7 mouse cellular contexts compared by ENCODE assay signal in genomic region chr19:8663360-8663839, GRCm38 (mm10). TPM values are rescaled to one million over a fixed set of nuclear protein-coding genes. Genes with fewer than 3 reads are reported as not detected.
DNase-seq lines count a peak whose midpoint lies in the region; ATAC-seq and TF ChIP-seq lines count a peak whose summit lies in the region.

Gene Chrm1 (plus strand): TSS chr19:8663789.

- TF ChIP-seq POLR2A in limb, embryonic 14.5 days (IDR thresholded peaks at IDR 0.05; ENCODE audit: borderline replicate concordance, extremely low read depth, insufficient read depth, insufficient read length), result no peak

- H3K4me3 ChIP-seq in megakaryocyte, embryonic 14.5 days (replicated peaks), result peak within 1 kb of the TSS; percentile 90
- peak within 1 kb of the TSS; percentile 36; the same call in 1 of the 2 replicates for H3K4me3 ChIP-seq in hindbrain, embryonic 14.5 days (replicated peaks; ENCODE audit: low read length)
- H3K4me3 ChIP-seq in limb, embryonic 14.5 days (replicated peaks; ENCODE audit: low read length), result peak within 1 kb of the TSS; percentile 46
- peak within 1 kb of the TSS; percentile 19 for H3K4me3 ChIP-seq in stomach, embryonic 16.5 days (replicated peaks; ENCODE audit: low read length)

- peak within 1 kb of the TSS; percentile 68 for H3K4me2 ChIP-seq in hindbrain, embryonic 14.5 days (replicated peaks)
- peak within 1 kb of the TSS; percentile 87 for H3K4me2 ChIP-seq in limb, embryonic 14.5 days (replicated peaks; ENCODE audit: low read depth, low read length, severe bottlenecking)
- H3K4me2 ChIP-seq in stomach, embryonic 16.5 days (ENCODE audit: low read depth, low read length), result peak within 1 kb of the TSS; percentile 99

- DNase-seq in hindbrain, embryonic 14.5 days (ENCODE audit: low spot score), result no peak
- DNase-seq in limb, embryonic 14.5 days (ENCODE audit: low spot score), result no peak
- no peak for DNase-seq in spleen, adult 12 weeks (ENCODE audit: low spot score)

- no peaks in the 10 kb centered on the region for H3K36me3 ChIP-seq in megakaryocyte, embryonic 14.5 days (replicated peaks; ENCODE audit: low read length)
- no peaks in the 10 kb centered on the region for H3K36me3 ChIP-seq in hindbrain, embryonic 14.5 days (replicated peaks; ENCODE audit: control insufficient read depth, insufficient read depth)
- H3K36me3 ChIP-seq in limb, embryonic 14.5 days (ENCODE audit: control insufficient read depth, insufficient read depth, low read length), result no peaks in the 10 kb centered on the region
- no peaks in the 10 kb centered on the region for H3K36me3 ChIP-seq in stomach, embryonic 16.5 days (ENCODE audit: control insufficient read depth, insufficient read depth, low read length)

- H3K27ac ChIP-seq in hindbrain, embryonic 14.5 days, result no peak within 1 kb of the TSS
- no peak within 1 kb of the TSS for H3K27ac ChIP-seq in limb, embryonic 14.5 days (replicated peaks; ENCODE audit: low read depth, low read length)
- H3K27ac ChIP-seq in stomach, embryonic 16.5 days (ENCODE audit: low read length), result no peak within 1 kb of the TSS

- no peak within 1 kb of the TSS for H3K9ac ChIP-seq in hindbrain, embryonic 14.5 days
- H3K9ac ChIP-seq in limb, embryonic 14.5 days (ENCODE audit: low read depth, low read length, severe bottlenecking), result 0 out of 2 replicates have a peak within 1 kb of the TSS, but pooled peaks have one; percentile 57
- peak within 1 kb of the TSS; percentile 49 for H3K9ac ChIP-seq in stomach, embryonic 16.5 days (ENCODE audit: low read length)

- H3K9me3 ChIP-seq in megakaryocyte, embryonic 14.5 days, result no peaks in the 10 kb centered on the region
- no peaks in the 10 kb centered on the region for H3K9me3 ChIP-seq in hindbrain, embryonic 14.5 days (ENCODE audit: control insufficient read depth, low read length)
- no peaks in the 10 kb centered on the region for H3K9me3 ChIP-seq in limb, embryonic 14.5 days (ENCODE audit: control insufficient read depth, low read length)
- no peaks in the 10 kb centered on the region for H3K9me3 ChIP-seq in stomach, embryonic 16.5 days (replicated peaks; ENCODE audit: control insufficient read depth, low read length)

- no peak for ATAC-seq in megakaryocyte, adult 5-6 weeks (ENCODE audit: poor library complexity, severe bottlenecking)
- ATAC-seq in hindbrain, embryonic 14.5 days (ENCODE audit: low FRiP score), result no peak; the same call in 1 of the 2 replicates
- no peak for ATAC-seq in limb, embryonic 14.5 days (ENCODE audit: low FRiP score, low read depth)
- peak; percentile 18; the same call in 1 of the 2 replicates for ATAC-seq in stomach, embryonic 16.5 days (ENCODE audit: insufficient read depth, low FRiP score)
- no peak for ATAC-seq in erythroblast, adult 5-6 weeks (replicated peaks; ENCODE audit: low FRiP score, poor library complexity, severe bottlenecking)

- 74% methylated on average over 9 of the region's 9 CpGs for WGBS in hindbrain, embryonic 14.5 days
- 67% methylated on average over 9 of the region's 9 CpGs for WGBS in limb, embryonic 14.5 days
- WGBS in stomach, embryonic 16.5 days, result 60% methylated on average over 9 of the region's 9 CpGs

- H3K27me3 ChIP-seq in megakaryocyte, embryonic 14.5 days (replicated peaks), result peaks cover 53% of the 10 kb centered on the region
- H3K27me3 ChIP-seq in hindbrain, embryonic 14.5 days (ENCODE audit: control insufficient read depth, insufficient read depth, low read length), result no peaks in the 10 kb centered on the region
- no peaks in the 10 kb centered on the region; the same call in 1 of the 2 replicates for H3K27me3 ChIP-seq in limb, embryonic 14.5 days (ENCODE audit: control insufficient read depth, insufficient read depth, low read length)
- no peaks in the 10 kb centered on the region for H3K27me3 ChIP-seq in stomach, embryonic 16.5 days (ENCODE audit: control insufficient read depth, insufficient read depth, low read length)

- H3K4me1 ChIP-seq in megakaryocyte, embryonic 14.5 days, result peaks cover 44% of the 10 kb centered on the region
- no peaks in the 10 kb centered on the region for H3K4me1 ChIP-seq in hindbrain, embryonic 14.5 days (replicated peaks; ENCODE audit: control insufficient read depth, insufficient read depth, low read length)
- H3K4me1 ChIP-seq in limb, embryonic 14.5 days (ENCODE audit: control insufficient read depth, insufficient read depth, low read length), result 0 out of 2 replicates have a peak, but pooled peaks cover 8% of the 10 kb centered on the region
- H3K4me1 ChIP-seq in stomach, embryonic 16.5 days (ENCODE audit: control insufficient read depth, insufficient read depth, low read length), result peaks cover 18% of the 10 kb centered on the region; the same call in 1 of the 2 replicates

RNA-seq across cellular contexts. Expression of gene Chrm1, which starts in this region (rescaled TPM):
- polyA plus RNA-seq in megakaryocyte, embryonic 14.5 days (2012; ENCODE audit: insufficient read depth, low replicate concordance), result 0.02 TPM in 1 of 2 replicates, not detected in the other
- total RNA-seq in megakaryocyte, adult 5-6 weeks (2015), result 0.16 and 0.25 TPM in 2 replicates
- total RNA-seq in megakaryocyte, adult 5-6 weeks (2017), result 0.04 TPM in 2 replicates
- 0.30 and 0.35 TPM in 2 replicates for polyA plus RNA-seq in hindbrain, embryonic 14.5 days (2014; fragmentation: Nextera tagmentation; extraction: Ambion mirVana)
- 0.62 and 1.1 TPM in 2 replicates for polyA plus RNA-seq in limb, embryonic 14.5 days (2012; rRNA removed)
- polyA plus RNA-seq in limb, embryonic 14.5 days (2014; fragmentation: Nextera tagmentation; extraction: Ambion mirVana), result 0.36 and 0.56 TPM in 2 replicates
- 1.3 and 1.9 TPM in 2 replicates for polyA plus RNA-seq in stomach, embryonic 16.5 days (2015; fragmentation: Nextera tagmentation; extraction: Ambion mirVana)
- not detected in 2 replicates for total RNA-seq in erythroblast, adult 5-6 weeks (2015; ENCODE audit: low replicate concordance)
- total RNA-seq in erythroblast, adult 5-6 weeks (2017; ENCODE audit: low replicate concordance), result under 0.01 TPM in 1 of 2 replicates, not detected in the other

Comparison
In these comparisons a context has a peak if more than half of its experiments do, and no peak if none do; other contexts are left out.
1. H3K4me3 ChIP-seq: peak in every context shown above with its lines; median percentile 90 in megakaryocyte, embryonic 14.5 days; 46 in limb, embryonic 14.5 days; 36 in hindbrain, embryonic 14.5 days; 19 in stomach, embryonic 16.5 days.